Mouse (Mus musculus) erythroblast, embryonic 14.5 days (primary cell): ENCODE data around the gene Aagab.

Experiments
- GATA1 ChIP-seq: IDR thresholded peaks from 2 replicates; pipeline ENCODE4 v1.6.1; 2012; ENCODE audit warnings: low read length, inconsistent platforms, mixed read lengths
- TAL1 ChIP-seq: IDR thresholded peaks from 3 replicates; pipeline ENCODE4 v1.6.1; 2012; ENCODE audit warnings: low read length, inconsistent platforms, mixed read lengths

DNA sequence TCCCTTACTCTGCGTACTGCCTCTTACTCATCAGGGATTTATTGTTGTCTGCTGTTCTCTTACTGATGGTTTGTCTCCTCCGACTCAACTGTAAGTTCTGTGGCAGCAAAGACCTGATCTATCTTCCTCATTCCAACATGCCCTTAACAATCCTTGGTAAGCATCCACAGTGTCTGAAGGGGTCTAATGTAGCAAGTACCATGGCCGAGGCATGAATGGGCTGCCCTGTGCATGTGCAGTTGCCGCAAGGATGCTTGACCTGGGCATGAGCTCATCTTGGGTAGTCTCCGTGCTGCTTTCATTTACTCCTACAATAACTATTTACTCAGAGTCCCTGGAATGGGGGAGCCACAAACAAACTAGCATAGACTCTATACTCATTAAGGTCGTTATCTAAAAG, 17.2 kb upstream of the Aagab start:
- TF ChIP-seq GATA1 (no peak), TAL1 (no peak)
